Mouse (Mus musculus) limb, embryonic 15.5 days (tissue): ENCODE measurements around the gene Rrnad1. TPM values are rescaled to one million over a fixed set of nuclear protein-coding genes. Genes with fewer than 3 reads are reported as not detected.
A peak's percentile ranks its signal among the peaks of the same experiment; 100 is the strongest.

Source experiments
- ATAC-seq: fragments of 200-750 bp; cut with Nextera tagmentation; 2 replicates; pipeline ENCODE4 v1.8.0; 2017; ENCODE audit warnings: low read depth, moderate TSS enrichment; ENCODE audit not compliant: insufficient number of reproducible peaks, low FRiP score, low TSS enrichment
- H3K27ac ChIP-seq: fragments of 300-500 bp; sonication (generic); 2 replicates; pipeline ENCODE4 v1.5.1; 2015; ENCODE audit warnings: moderate library complexity, mild to moderate bottlenecking, inconsistent platforms
- H3K27me3 ChIP-seq: fragments of 300-500 bp; sonication (generic); 2 replicates; pipeline ENCODE4 v1.6.1; 2015; ENCODE audit warnings: inconsistent platforms
- H3K36me3 ChIP-seq: fragments of 300-500 bp; sonication (generic); 2 replicates; pipeline ENCODE4 v1.6.1; 2015; ENCODE audit warnings: inconsistent platforms
- H3K4me1 ChIP-seq: fragments of 300-500 bp; sonication (generic); 2 replicates; pipeline ENCODE4 v1.6.1; 2015; ENCODE audit warnings: inconsistent platforms
- H3K4me2 ChIP-seq: fragments of 300-500 bp; sonication (generic); 2 replicates; pipeline ENCODE4 v1.6.1; 2015; ENCODE audit warnings: mild to moderate bottlenecking, inconsistent platforms
- H3K4me3 ChIP-seq: fragments of 300-500 bp; sonication (generic); 2 replicates; pipeline ENCODE4 v1.5.1; 2015; ENCODE audit warnings: mild to moderate bottlenecking, inconsistent platforms
- H3K9ac ChIP-seq: fragments of 300-500 bp; sonication (generic); 2 replicates; pipeline ENCODE4 v1.6.1; 2015; ENCODE audit warnings: inconsistent platforms
- H3K9me3 ChIP-seq: fragments of 300-500 bp; sonication (generic); 2 replicates; pipeline ENCODE4 v1.6.1; 2016; ENCODE audit warnings: inconsistent platforms
- WGBS: fragments of 180-500 bp; shearing (Covaris S2); methylation state at CpG from one replicate; pipeline ENCODE4 v1.1.7; 2015; 5-methylcytosine and 5-hydroxymethylcytosine counted together
- polyA plus RNA-seq: library from polyadenylated mRNA; unstranded; fragments of >200 nt; fragmentation: Nextera tagmentation; extraction: Ambion mirVana; gene quantifications from 2 replicates; pipeline ENCODE4 v1.2.1, GENCODE M21; 2015

Gene Rrnad1
- polyA plus RNA-seq, 1 experiment from 2014 or later = 18.5 TPM

- H3K4me3 ChIP-seq = peak overlapping the region; percentile 44
- under 1% methylated on average over 27 of the region's 27 CpGs for WGBS
- ATAC-seq = peak; percentile 96
Measured at GRCm38 (mm10) chr3:87960586-87961191, 30.2 kb upstream of the Rrnad1 start.

GRCm38 (mm10) chr3:87960191-87960585 is 29.7 kb upstream of the Rrnad1 start:
- H3K4me2 ChIP-seq = peak overlapping the region; percentile 78
- H3K9me3 ChIP-seq = no peaks in the 10 kb centered on the region
- H3K27ac ChIP-seq = peak overlapping the region; percentile 97
- ATAC-seq = no peak
- H3K9ac ChIP-seq = peak overlapping the region; percentile 39
- H3K27me3 ChIP-seq = no peaks in the 10 kb centered on the region
- WGBS = 8% methylated on average over 10 of the region's 10 CpGs
- H3K4me3 ChIP-seq = peak overlapping the region; percentile 44
- H3K4me1 ChIP-seq = peaks cover 36% of the 10 kb centered on the region
- H3K36me3 ChIP-seq = no peaks in the 10 kb centered on the region

More at GRCm38 (mm10) chr3:87960586-87961191, 30.2 kb upstream of the Rrnad1 start:
- Histone ChIP-seq H3K4me1 (peaks cover 36% of the 10 kb centered on the region), H3K27me3 (no peaks in the 10 kb centered on the region), H3K9me3 (no peaks in the 10 kb centered on the region), H3K27ac (peak overlapping the region; percentile 97), H3K9ac (peak overlapping the region; percentile 39), H3K4me2 (peak overlapping the region; percentile 78), H3K36me3 (no peaks in the 10 kb centered on the region)

GRCm38 (mm10) chr3:87959371-87959770 is 28.9 kb upstream of the Rrnad1 start:
- no peak overlapping the region for H3K4me2 ChIP-seq

GRCm38 (mm10) chr3:87958967-87959366 is 28.4 kb upstream of the Rrnad1 start:
- no peak for ATAC-seq
- Histone ChIP-seq H3K4me3 (no peak overlapping the region), H3K9ac (no peak overlapping the region), H3K27me3 (no peaks in the 10 kb centered on the region), H3K4me2 (no peak overlapping the region), H3K4me1 (peaks cover 36% of the 10 kb centered on the region), H3K36me3 (0 out of 2 replicates have a peak, but pooled peaks cover 9% of the 10 kb centered on the region), H3K27ac (peak overlapping the region; percentile 97), H3K9me3 (no peaks in the 10 kb centered on the region)
- 66% methylated on average over 1 of the region's 1 CpGs for WGBS

More at GRCm38 (mm10) chr3:87959371-87959770, 28.9 kb upstream of the Rrnad1 start:
- Histone ChIP-seq H3K4me1 (peaks cover 36% of the 10 kb centered on the region), H3K27me3 (no peaks in the 10 kb centered on the region), H3K9me3 (no peaks in the 10 kb centered on the region), H3K36me3 (0 out of 2 replicates have a peak, but pooled peaks cover 5% of the 10 kb centered on the region), H3K9ac (no peak overlapping the region), H3K27ac (peak overlapping the region; percentile 97), H3K4me3 (no peak overlapping the region)
- no peak for ATAC-seq
- WGBS = 62% methylated on average over 7 of the region's 7 CpGs

GRCm38 (mm10) chr3:87958476-87958875 is 28.0 kb upstream of the Rrnad1 start:
- Histone ChIP-seq H3K4me3 (no peak overlapping the region), H3K4me2 (no peak overlapping the region), H3K36me3 (peaks cover 14% of the 10 kb centered on the region), H3K27me3 (no peaks in the 10 kb centered on the region), H3K27ac (peak overlapping the region; percentile 97), H3K9ac (no peak overlapping the region), H3K9me3 (no peaks in the 10 kb centered on the region), H3K4me1 (peaks cover 36% of the 10 kb centered on the region)
- 16% methylated on average over 4 of the region's 4 CpGs for WGBS
- ATAC-seq = no peak

DNA sequence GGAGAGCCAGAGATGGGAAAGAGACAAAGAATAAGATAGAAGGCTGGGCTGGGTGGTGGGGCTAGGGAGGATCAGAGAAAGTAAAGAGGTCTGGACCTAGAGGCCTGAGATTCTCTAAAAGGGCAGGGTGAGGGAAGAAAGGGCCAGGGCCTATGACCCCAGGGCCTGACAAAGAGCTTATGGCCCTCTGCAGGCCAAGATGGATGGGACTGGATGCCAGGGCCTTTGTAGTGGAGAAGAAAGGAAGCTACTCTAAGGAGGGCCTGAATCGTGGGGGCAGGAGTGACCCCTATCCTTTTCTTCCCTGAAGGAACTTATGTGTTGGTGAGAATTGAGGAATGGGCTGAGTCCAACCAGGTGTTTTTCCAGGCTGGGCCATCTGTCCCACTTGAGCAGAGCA is 27.5 kb upstream of the Rrnad1 start:
- H3K4me3 ChIP-seq = no peak overlapping the region
- peaks cover 36% of the 10 kb centered on the region for H3K4me1 ChIP-seq
- ATAC-seq = no peak
- peak overlapping the region; percentile 97; the same call in 1 of the 2 replicates for H3K27ac ChIP-seq
- 16% methylated on average over 1 of the region's 1 CpGs for WGBS
- H3K27me3 ChIP-seq = no peaks in the 10 kb centered on the region
- H3K9ac ChIP-seq = no peak overlapping the region
- H3K4me2 ChIP-seq = no peak overlapping the region
- H3K9me3 ChIP-seq = no peaks in the 10 kb centered on the region
- peaks cover 16% of the 10 kb centered on the region for H3K36me3 ChIP-seq

- H3K4me1 ChIP-seq = peaks cover 55% of the 10 kb centered on the region
- no peaks in the 10 kb centered on the region for H3K27me3 ChIP-seq
- H3K36me3 ChIP-seq = peaks cover 16% of the 10 kb centered on the region
- H3K9me3 ChIP-seq = no peaks in the 10 kb centered on the region
- ATAC-seq = peak; percentile 49; the same call in 1 of the 2 replicates
- peak overlapping the region; percentile 51 for H3K4me3 ChIP-seq
- peak overlapping the region; percentile 82 for H3K27ac ChIP-seq
- peak overlapping the region; percentile 68 for H3K4me2 ChIP-seq
- 0 out of 2 replicates have a peak overlapping the region, but pooled peaks have one; percentile 26 for H3K9ac ChIP-seq
- WGBS = 8% methylated on average over 5 of the region's 5 CpGs
Measured at GRCm38 (mm10) chr3:87952440-87952839, 21.9 kb upstream of the Rrnad1 start.

DNA sequence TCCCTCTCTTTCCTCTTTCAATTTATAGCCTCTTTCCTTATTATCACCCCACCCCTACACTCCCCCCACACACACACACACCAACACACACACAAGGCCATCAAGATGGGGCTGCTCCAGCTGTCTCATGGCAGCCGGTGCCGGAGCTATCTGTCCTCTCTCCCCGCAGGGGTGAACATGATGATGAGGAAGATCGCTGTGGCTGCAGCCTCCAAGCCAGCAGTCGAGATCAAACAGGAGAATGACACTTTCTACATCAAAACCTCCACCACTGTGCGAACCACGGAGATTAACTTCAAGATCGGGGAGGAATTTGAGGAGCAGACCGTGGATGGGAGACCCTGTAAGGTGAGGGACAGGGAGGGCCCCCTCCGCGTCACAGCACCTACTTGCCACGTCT is 21.4 kb upstream of the Rrnad1 start:
- H3K9me3 ChIP-seq = no peaks in the 10 kb centered on the region
- H3K4me2 ChIP-seq = peak overlapping the region; percentile 68
- H3K4me1 ChIP-seq = peaks cover 57% of the 10 kb centered on the region
- 0 out of 2 replicates have a peak overlapping the region, but pooled peaks have one; percentile 26 for H3K9ac ChIP-seq
- WGBS = 23% methylated on average over 12 of the region's 12 CpGs
- H3K36me3 ChIP-seq = peaks cover 16% of the 10 kb centered on the region
- H3K27ac ChIP-seq = peak overlapping the region; percentile 82
- peak overlapping the region; percentile 51 for H3K4me3 ChIP-seq
- H3K27me3 ChIP-seq = no peaks in the 10 kb centered on the region
- no peak for ATAC-seq

- H3K9me3 ChIP-seq = no peaks in the 10 kb centered on the region
- H3K27me3 ChIP-seq = no peaks in the 10 kb centered on the region
- H3K9ac ChIP-seq = peak overlapping the region; percentile 33
- ATAC-seq = no peak
- peak overlapping the region; percentile 51 for H3K4me3 ChIP-seq
- H3K4me1 ChIP-seq = peaks cover 72% of the 10 kb centered on the region
- H3K27ac ChIP-seq = peak overlapping the region; percentile 90
- WGBS = 5% methylated on average over 13 of the region's 13 CpGs
- H3K4me2 ChIP-seq = peak overlapping the region; percentile 68
- H3K36me3 ChIP-seq = peaks cover 16% of the 10 kb centered on the region
Measured at GRCm38 (mm10) chr3:87949955-87950515, 19.5 kb upstream of the Rrnad1 start.

DNA sequence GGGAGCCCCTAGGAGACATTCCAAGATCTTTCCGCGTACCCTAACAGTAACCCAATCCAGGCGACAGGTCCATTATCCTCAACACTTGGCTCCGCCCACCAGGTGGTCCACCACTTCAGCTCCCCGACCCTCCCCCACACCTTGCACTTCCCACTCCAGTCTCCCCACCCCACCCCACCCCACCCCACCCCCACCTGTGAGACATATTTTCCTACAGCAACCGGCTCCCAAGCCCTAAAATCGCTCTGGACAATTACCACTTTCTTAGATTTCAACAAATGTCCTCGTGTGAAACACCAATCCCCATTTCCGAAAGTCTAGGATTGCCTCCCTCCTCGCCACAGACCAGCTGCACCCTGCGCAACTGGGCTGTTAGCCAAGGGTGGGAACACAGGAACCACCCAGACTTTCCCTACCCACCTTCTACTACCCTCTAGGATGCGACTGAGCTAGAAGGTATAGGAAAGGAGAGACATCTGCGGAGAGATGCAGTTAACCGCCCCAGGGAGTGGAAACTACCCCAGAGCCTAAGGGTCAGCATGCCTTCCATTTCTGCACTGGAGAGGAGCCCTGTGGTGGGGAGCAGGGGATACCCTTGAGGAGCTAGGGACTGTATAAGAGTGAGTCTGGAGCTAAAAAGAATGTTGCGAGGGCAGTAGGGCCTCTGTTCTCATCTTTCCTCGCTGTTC is 18.9 kb upstream of the Rrnad1 start:
- Histone ChIP-seq H3K27me3 (no peaks in the 10 kb centered on the region), H3K4me2 (peak overlapping the region; percentile 68), H3K9ac (peak overlapping the region; percentile 51), H3K4me3 (peak overlapping the region; percentile 51), H3K36me3 (peaks cover 11% of the 10 kb centered on the region), H3K4me1 (peaks cover 78% of the 10 kb centered on the region), H3K27ac (peak overlapping the region; percentile 90), H3K9me3 (no peaks in the 10 kb centered on the region)
- ATAC-seq = no peak
- 2% methylated on average over 16 of the region's 16 CpGs for WGBS

DNA sequence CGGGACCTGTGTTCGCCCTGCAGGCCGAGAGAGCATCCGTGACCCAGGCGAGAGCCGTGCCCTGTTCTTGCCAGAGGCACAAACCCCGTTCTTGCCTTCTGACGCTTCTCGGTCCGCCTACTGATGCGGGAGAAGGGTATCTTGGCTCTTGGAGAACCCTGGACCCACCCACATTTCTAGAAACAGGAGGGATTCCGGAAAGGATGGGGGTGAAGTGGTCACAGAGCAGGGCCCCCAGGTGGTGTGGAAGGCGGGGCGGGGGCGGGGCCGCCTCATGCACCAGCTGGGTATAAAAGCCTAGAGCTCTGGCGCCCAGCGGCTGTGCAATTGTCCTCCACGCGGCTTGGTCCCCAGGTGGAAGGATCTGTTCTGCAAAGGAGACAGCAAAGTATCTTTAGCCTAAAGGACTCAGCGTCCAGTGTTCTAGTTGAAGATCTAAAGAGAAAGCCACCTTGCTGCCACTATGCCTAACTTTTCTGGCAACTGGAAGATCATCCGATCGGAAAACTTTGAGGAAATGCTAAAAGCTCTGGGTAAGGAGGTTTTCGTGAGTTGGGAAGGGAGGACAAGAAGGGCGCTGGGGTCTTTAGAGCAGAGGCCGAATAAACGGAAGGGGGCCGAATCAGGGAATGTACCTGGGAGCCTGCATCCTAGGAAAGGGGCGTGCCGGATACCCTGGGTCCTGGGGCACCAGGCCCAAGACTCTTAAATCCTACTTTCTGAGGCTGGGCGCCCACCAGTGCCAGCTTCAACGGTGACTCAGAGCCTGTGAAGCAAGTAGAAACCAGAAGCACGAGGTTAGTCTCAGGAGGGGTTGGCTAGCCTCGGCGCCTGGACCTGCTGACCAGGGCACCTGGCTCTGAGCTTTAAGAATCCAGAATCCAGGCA is 18.1 kb upstream of the Rrnad1 start, which contains the start of gene Crabp2:
Gene Crabp2 (plus strand): TSS at position 289 of the 888 bp plus-strand sequence.
- peak within 1 kb of the TSS; percentile 51 for H3K9ac ChIP-seq
- peak within 1 kb of the TSS; percentile 51 for H3K4me3 ChIP-seq
- H3K9me3 ChIP-seq = no peaks in the 10 kb centered on the region
- H3K27me3 ChIP-seq = no peaks in the 10 kb centered on the region
- H3K36me3 ChIP-seq = peaks cover 4% of the 10 kb centered on the region
- peaks cover 81% of the 10 kb centered on the region for H3K4me1 ChIP-seq
- 1% methylated on average over 35 of the region's 35 CpGs for WGBS
- H3K4me2 ChIP-seq = peak within 1 kb of the TSS; percentile 68
- peak within 1 kb of the TSS; percentile 90 for H3K27ac ChIP-seq
- ATAC-seq = 0 out of 2 replicates have a peak, but pooled peaks have one; percentile 1
